Mouse (Mus musculus) liver, embryonic 13.5 days (tissue): ENCODE measurements at regions not wholly inside any gene's neighbourhood (a gene's known extent, or its start where the extent isn't known, plus 50 kb on each side); places are given as distances from the start of the nearest gene placed in this dataset.

Experiments
- ATAC-seq: fragments of 200-750 bp; cut with Nextera tagmentation; 2 replicates; pipeline ENCODE4 v1.8.0; 2017; ENCODE audit warnings: low read depth, mild to moderate bottlenecking, moderate number of reproducible peaks, moderate library complexity
- DNase-seq: peaks from one replicate; pipeline ENCODE4 v3.0.0; 2022
- H3K27ac ChIP-seq: fragments of 300-500 bp; sonication (generic); 2 replicates; pipeline ENCODE4 v1.5.1; 2015; ENCODE audit warnings: moderate library complexity, mild to moderate bottlenecking, inconsistent platforms
- H3K27me3 ChIP-seq: fragments of 300-500 bp; sonication (generic); 2 replicates; pipeline ENCODE4 v1.6.1; 2015; ENCODE audit warnings: mild to moderate bottlenecking, inconsistent platforms
- H3K36me3 ChIP-seq: fragments of 300-500 bp; sonication (generic); 2 replicates; pipeline ENCODE4 v1.6.1; 2015; ENCODE audit warnings: mild to moderate bottlenecking, inconsistent platforms
- H3K4me1 ChIP-seq: fragments of 300-500 bp; sonication (generic); replicated peaks from 2 replicates; pipeline ENCODE4 v1.6.1; 2015; ENCODE audit warnings: inconsistent platforms
- H3K4me2 ChIP-seq: fragments of 300-500 bp; sonication (generic); 2 replicates; pipeline ENCODE4 v1.6.1; 2015; ENCODE audit warnings: inconsistent platforms, mild to moderate bottlenecking, moderate library complexity
- H3K4me3 ChIP-seq: fragments of 300-500 bp; sonication (generic); replicated peaks from 2 replicates; pipeline ENCODE4 v1.5.1; 2015; ENCODE audit warnings: mild to moderate bottlenecking, inconsistent platforms
- H3K9ac ChIP-seq: fragments of 300-500 bp; sonication (generic); 2 replicates; pipeline ENCODE4 v1.6.1; 2015; ENCODE audit warnings: mild to moderate bottlenecking, inconsistent platforms
- H3K9me3 ChIP-seq: fragments of 300-500 bp; sonication (generic); replicated peaks from 2 replicates; pipeline ENCODE4 v1.6.1; 2016; ENCODE audit warnings: inconsistent platforms
- WGBS: fragments of 180-500 bp; shearing (Covaris S2); methylation state at CpG from one replicate; pipeline ENCODE4 v1.1.7; 2015; ENCODE audit not compliant: insufficient replicate concordance; 5-methylcytosine and 5-hydroxymethylcytosine counted together

- ATAC-seq, result no peak
- Histone ChIP-seq H3K4me1 (no peaks in the 10 kb centered on the region), H3K4me3 (no peak overlapping the region), H3K9me3 (no peaks in the 10 kb centered on the region), H3K4me2 (no peak overlapping the region), H3K27me3 (no peaks in the 10 kb centered on the region), H3K9ac (no peak overlapping the region), H3K27ac (no peak overlapping the region), H3K36me3 (no peaks in the 10 kb centered on the region)
- DNase-seq, result no peak
- 61% methylated on average over 4 of the region's 4 CpGs for WGBS
Observed at GRCm38 (mm10) chr1:105067902-105068301, 288.6 kb downstream of the Rnf152 start.

DNA sequence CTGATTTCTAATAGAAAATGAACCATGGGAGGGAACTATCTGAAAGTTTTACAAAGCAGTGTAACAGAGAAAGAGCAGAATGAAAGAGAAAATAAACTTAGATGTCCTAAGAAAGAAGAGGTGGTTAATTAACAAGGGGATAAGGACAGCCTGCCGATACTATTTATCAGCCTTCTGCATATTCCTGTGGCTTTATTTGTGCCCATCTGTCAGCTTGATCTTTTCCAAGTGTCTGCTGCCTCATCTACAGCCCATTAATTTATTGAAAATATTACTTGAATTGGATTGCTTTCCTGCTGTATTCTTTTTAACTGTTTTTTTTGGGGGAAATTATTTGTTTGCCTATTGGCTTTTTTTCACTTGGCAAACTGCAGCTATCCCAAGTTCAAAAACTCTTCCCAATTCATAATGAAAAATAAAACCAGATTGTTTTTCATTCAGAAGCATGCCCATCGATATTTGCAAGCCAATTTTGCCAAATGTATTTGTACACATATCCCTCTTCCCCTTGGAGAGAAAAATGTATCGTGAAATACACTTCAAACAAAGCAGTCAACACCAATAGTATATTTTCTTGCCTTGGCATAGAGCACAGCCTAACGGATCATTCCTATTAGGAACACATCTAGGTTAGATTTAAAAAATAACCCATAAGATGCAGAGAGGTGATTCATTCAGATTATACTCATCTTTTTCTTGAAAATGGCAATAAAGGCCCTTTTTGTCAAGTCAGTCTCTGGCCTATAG, 289.3 kb downstream of the Rnf152 start:
- H3K9ac ChIP-seq, result no peak overlapping the region
- no peaks in the 10 kb centered on the region for H3K27me3 ChIP-seq
- no peak for ATAC-seq
- no peaks in the 10 kb centered on the region for H3K9me3 ChIP-seq
- 54% methylated on average over 4 of the region's 4 CpGs for WGBS
- no peak overlapping the region for H3K4me2 ChIP-seq
- no peaks in the 10 kb centered on the region for H3K36me3 ChIP-seq
- no peak for DNase-seq
- no peak overlapping the region for H3K27ac ChIP-seq
- H3K4me3 ChIP-seq, result no peak overlapping the region
- H3K4me1 ChIP-seq, result no peaks in the 10 kb centered on the region

GRCm38 (mm10) chr1:105050584-105051363, 282.4 kb downstream of the Cdh20 start:
- Histone ChIP-seq H3K9me3 (no peaks in the 10 kb centered on the region), H3K27me3 (no peaks in the 10 kb centered on the region), H3K4me1 (no peaks in the 10 kb centered on the region), H3K27ac (no peak overlapping the region), H3K9ac (no peak overlapping the region), H3K4me2 (no peak overlapping the region), H3K36me3 (no peaks in the 10 kb centered on the region), H3K4me3 (no peak overlapping the region)
- WGBS, result 75% methylated on average over 10 of the region's 10 CpGs
- no peak for ATAC-seq
- DNase-seq, result no peak
